Mouse (Mus musculus): ENCODE data around the gene Lpp. TPM values are rescaled to one million over a fixed set of nuclear protein-coding genes. Genes with fewer than 3 reads are reported as not detected.

The Lpp gene
- total and polyA plus RNA-seq, 3 experiments, result 0.16 TPM; not detected in 2

GRCm38 (mm10) chr16:24817381-24817780 is 424.1 kb downstream of the Lpp start:
- TF ChIP-seq TAL1 (conservative IDR thresholded peaks at IDR 0.05; ENCODE audit: low read depth, low read length), result no peak
- no peak for TF ChIP-seq GATA2 (IDR thresholded peaks at IDR 0.05; ENCODE audit: borderline replicate concordance, low read depth, low read length)
- no peak for TF ChIP-seq GATA1 (IDR thresholded peaks at IDR 0.05; ENCODE audit: borderline replicate concordance, low read length)
- no peak for TF ChIP-seq POLR2AphosphoS5 (IDR thresholded peaks at IDR 0.05; ENCODE audit: insufficient replicate concordance, low read depth, low read length)
- no peak for TF ChIP-seq CTCF (IDR thresholded peaks at IDR 0.05; ENCODE audit: low read depth, low read length)
- ATAC-seq (ENCODE audit: extremely low read depth, insufficient number of reproducible peaks, low FRiP score, poor library complexity, severe bottlenecking) (no peak), DNase-seq (ENCODE audit: low spot score) (no peak)
- no peaks in the 10 kb centered on the region for H3K4me1 ChIP-seq (ENCODE audit: insufficient read depth, low read depth, low read length)
- H3K9me3 ChIP-seq (replicated peaks), result peaks cover 7% of the 10 kb centered on the region; the same call in 1 of the 2 replicates
- H3K4me3 ChIP-seq (ENCODE audit: low read depth, low read length), result no peak overlapping the region
- H3K27me3 ChIP-seq (ENCODE audit: insufficient read depth, low read length), result no peaks in the 10 kb centered on the region
- no peaks in the 10 kb centered on the region for H3K36me3 ChIP-seq (replicated peaks)

- DNase-seq (ENCODE audit: low spot score), result no peak
- no peak for ATAC-seq (ENCODE audit: extremely low read depth, insufficient number of reproducible peaks, low FRiP score, poor library complexity, severe bottlenecking)
- H3K4me3 ChIP-seq (ENCODE audit: low read depth, low read length), result no peak overlapping the region
- no peaks in the 10 kb centered on the region for H3K4me1 ChIP-seq (ENCODE audit: insufficient read depth, low read depth, low read length)
- TF ChIP-seq CTCF (IDR thresholded peaks at IDR 0.05; ENCODE audit: low read depth, low read length) (no peak), TAL1 (conservative IDR thresholded peaks at IDR 0.05; ENCODE audit: low read depth, low read length) (no peak), POLR2AphosphoS5 (IDR thresholded peaks at IDR 0.05; ENCODE audit: insufficient replicate concordance, low read depth, low read length) (no peak), GATA1 (IDR thresholded peaks at IDR 0.05; ENCODE audit: borderline replicate concordance, low read length) (no peak), GATA2 (IDR thresholded peaks at IDR 0.05; ENCODE audit: borderline replicate concordance, low read depth, low read length) (no peak)
- H3K27me3 ChIP-seq (ENCODE audit: insufficient read depth, low read length), result no peaks in the 10 kb centered on the region
- no peaks in the 10 kb centered on the region for H3K36me3 ChIP-seq (replicated peaks)
- H3K9me3 ChIP-seq (replicated peaks), result peaks cover 7% of the 10 kb centered on the region; the same call in 1 of the 2 replicates
Measured at GRCm38 (mm10) chr16:24819127-24819526, 425.8 kb downstream of the Lpp start.

- Histone ChIP-seq H3K27me3 (ENCODE audit: insufficient read depth, low read length) (no peaks in the 10 kb centered on the region), H3K36me3 (replicated peaks) (no peaks in the 10 kb centered on the region), H3K9me3 (replicated peaks) (peaks cover 6% of the 10 kb centered on the region; the same call in 1 of the 2 replicates), H3K4me1 (ENCODE audit: insufficient read depth, low read depth, low read length) (no peaks in the 10 kb centered on the region), H3K4me3 (ENCODE audit: low read depth, low read length) (no peak overlapping the region)
- no peak for ATAC-seq (ENCODE audit: extremely low read depth, insufficient number of reproducible peaks, low FRiP score, poor library complexity, severe bottlenecking)
- no peak for DNase-seq (ENCODE audit: low spot score)
- TF ChIP-seq TAL1 (conservative IDR thresholded peaks at IDR 0.05; ENCODE audit: low read depth, low read length) (no peak), GATA2 (IDR thresholded peaks at IDR 0.05; ENCODE audit: borderline replicate concordance, low read depth, low read length) (no peak), POLR2AphosphoS5 (IDR thresholded peaks at IDR 0.05; ENCODE audit: insufficient replicate concordance, low read depth, low read length) (no peak), GATA1 (IDR thresholded peaks at IDR 0.05; ENCODE audit: borderline replicate concordance, low read length) (no peak), CTCF (IDR thresholded peaks at IDR 0.05; ENCODE audit: low read depth, low read length) (no peak)
Measured at GRCm38 (mm10) chr16:24822182-24822875, 429.0 kb downstream of the Lpp start.

- TF ChIP-seq TAL1 (conservative IDR thresholded peaks at IDR 0.05; ENCODE audit: low read depth, low read length), result no peak
- TF ChIP-seq CTCF (IDR thresholded peaks at IDR 0.05; ENCODE audit: low read depth, low read length), result no peak
- no peak for TF ChIP-seq GATA1 (IDR thresholded peaks at IDR 0.05; ENCODE audit: borderline replicate concordance, low read length)
- no peak for TF ChIP-seq POLR2AphosphoS5 (IDR thresholded peaks at IDR 0.05; ENCODE audit: insufficient replicate concordance, low read depth, low read length)
- TF ChIP-seq GATA2 (IDR thresholded peaks at IDR 0.05; ENCODE audit: borderline replicate concordance, low read depth, low read length), result no peak
- Histone ChIP-seq H3K4me1 (ENCODE audit: insufficient read depth, low read depth, low read length) (no peaks in the 10 kb centered on the region), H3K27me3 (ENCODE audit: insufficient read depth, low read length) (no peaks in the 10 kb centered on the region), H3K36me3 (replicated peaks) (no peaks in the 10 kb centered on the region), H3K9me3 (replicated peaks) (peaks cover 6% of the 10 kb centered on the region; the same call in 1 of the 2 replicates), H3K4me3 (ENCODE audit: low read depth, low read length) (no peak overlapping the region)
- DNase-seq (ENCODE audit: low spot score) (no peak), ATAC-seq (ENCODE audit: extremely low read depth, insufficient number of reproducible peaks, low FRiP score, poor library complexity, severe bottlenecking) (no peak)
Measured at GRCm38 (mm10) chr16:24822918-24823317, 429.6 kb downstream of the Lpp start.

- Histone ChIP-seq H3K36me3 (replicated peaks) (no peaks in the 10 kb centered on the region), H3K9me3 (replicated peaks) (peaks cover 12% of the 10 kb centered on the region), H3K27me3 (ENCODE audit: insufficient read depth, low read length) (no peaks in the 10 kb centered on the region), H3K4me3 (ENCODE audit: low read depth, low read length) (no peak overlapping the region), H3K4me1 (ENCODE audit: insufficient read depth, low read depth, low read length) (no peaks in the 10 kb centered on the region)
- TF ChIP-seq GATA2 (IDR thresholded peaks at IDR 0.05; ENCODE audit: borderline replicate concordance, low read depth, low read length), result no peak
- TF ChIP-seq POLR2AphosphoS5 (IDR thresholded peaks at IDR 0.05; ENCODE audit: insufficient replicate concordance, low read depth, low read length), result no peak
- DNase-seq (ENCODE audit: low spot score), result no peak
- ATAC-seq (ENCODE audit: extremely low read depth, insufficient number of reproducible peaks, low FRiP score, poor library complexity, severe bottlenecking), result no peak
Measured at GRCm38 (mm10) chr16:24826390-24826789, 433.1 kb downstream of the Lpp start.

GRCm38 (mm10) chr16:24828207-24828803 is 435.0 kb downstream of the Lpp start:
- Histone ChIP-seq H3K27me3 (ENCODE audit: insufficient read depth, low read length) (no peaks in the 10 kb centered on the region), H3K4me1 (ENCODE audit: insufficient read depth, low read depth, low read length) (no peaks in the 10 kb centered on the region), H3K36me3 (replicated peaks) (no peaks in the 10 kb centered on the region), H3K9me3 (replicated peaks) (peaks cover 11% of the 10 kb centered on the region), H3K4me3 (ENCODE audit: low read depth, low read length) (no peak overlapping the region)
- no peak for DNase-seq (ENCODE audit: low spot score)
- no peak for ATAC-seq (ENCODE audit: extremely low read depth, insufficient number of reproducible peaks, low FRiP score, poor library complexity, severe bottlenecking)
- TF ChIP-seq TAL1 (conservative IDR thresholded peaks at IDR 0.05; ENCODE audit: low read depth, low read length), result no peak
- no peak for TF ChIP-seq CTCF (IDR thresholded peaks at IDR 0.05; ENCODE audit: low read depth, low read length)
- no peak for TF ChIP-seq GATA1 (IDR thresholded peaks at IDR 0.05; ENCODE audit: borderline replicate concordance, low read length)
- no peak for TF ChIP-seq GATA2 (IDR thresholded peaks at IDR 0.05; ENCODE audit: borderline replicate concordance, low read depth, low read length)
- no peak for TF ChIP-seq POLR2AphosphoS5 (IDR thresholded peaks at IDR 0.05; ENCODE audit: insufficient replicate concordance, low read depth, low read length)
